Mouse (Mus musculus): ENCODE data around the gene Slc22a23.

Gene Slc22a23

GRCm38 (mm10) chr13:34136605-34137004 lies 208.4 kb downstream of the Slc22a23 start:
- in situ Hi-C loops (cut with MboI, MseI) = no loop called here

GRCm38 (mm10) chr13:34134276-34134675 lies 210.7 kb downstream of the Slc22a23 start:
- in situ Hi-C loops (cut with MboI, MseI) = no loop called here

- in situ Hi-C loops (cut with MboI, MseI) = no loop called here
These were observed 211.5 kb downstream of the Slc22a23 start for GRCm38 (mm10) chr13:34133326-34134071.

- in situ Hi-C loops (cut with MboI, MseI) = no loop called here
These were observed 212.1 kb downstream of the Slc22a23 start for GRCm38 (mm10) chr13:34132875-34133274.

- in situ Hi-C loops (cut with MboI, MseI) = no loop called here
These were observed 212.7 kb downstream of the Slc22a23 start for GRCm38 (mm10) chr13:34132299-34132698.

GRCm38 (mm10) chr13:34131708-34132060 lies 213.3 kb downstream of the Slc22a23 start:
- in situ Hi-C loops (cut with MboI, MseI) = no loop called here

GRCm38 (mm10) chr13:34131011-34131707 lies 213.8 kb downstream of the Slc22a23 start:
- in situ Hi-C loops (cut with MboI, MseI) = no loop called here

- in situ Hi-C loops (cut with MboI, MseI) = no loop called here
These were observed 214.7 kb downstream of the Slc22a23 start, which contains the start of gene Tubb2b for GRCm38 (mm10) chr13:34130226-34130731. TSS of gene Tubb2b (minus strand) at chr13:34130466.

- in situ Hi-C loops (cut with MboI, MseI) = loop anchor here (5.0 kb wide), 1 partner anchor 57 kb away; no protein-coding TSS in a partner anchor
These were observed 215.3 kb downstream of the Slc22a23 start for GRCm38 (mm10) chr13:34129485-34130225.

Data from T-helper 1 cell (primary cell).